Mouse (Mus musculus) liver (tissue): Measurements from ENCODE around the gene Gtf3c1.
A peak's percentile ranks its signal among the peaks of the same experiment; 100 is the strongest.
"Not testable (repeated sequence)": the region's sequence is repeated elsewhere in the genome, so short reads cannot be mapped to it uniquely, and the experiment has no call there.

Source experiments
- DNase-seq: peaks from one replicate; pipeline ENCODE4 v3.0.0-alpha.2; 2020; ENCODE audit warnings: mixed read lengths

Gene Gtf3c1

DNA sequence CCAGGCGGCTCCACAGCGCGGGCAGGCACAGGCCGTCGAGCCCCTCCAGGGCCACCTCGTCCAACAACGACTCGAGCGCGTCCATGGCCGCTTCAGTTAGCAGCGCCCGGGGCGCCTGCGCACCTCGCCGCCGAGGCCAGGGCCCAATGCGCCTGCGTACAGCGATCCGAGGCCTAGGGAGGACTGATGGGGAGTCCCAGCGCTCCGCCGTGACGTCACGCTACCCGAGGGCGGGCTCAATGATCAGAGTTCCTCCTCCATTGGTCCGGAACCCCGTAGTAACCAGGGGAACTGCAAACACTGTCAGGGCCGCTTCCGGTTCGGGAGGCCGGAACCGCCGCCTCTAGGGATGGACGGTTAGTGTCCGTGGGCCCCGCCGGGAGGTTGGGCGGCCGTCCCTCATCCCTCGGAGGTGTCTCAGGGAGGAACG, at the start of gene Gtf3c1, which contains the start of gene D430042O09Rik:
TSS of gene Gtf3c1 (minus strand) at position 188 of the 430 bp plus-strand sequence.
TSS of gene D430042O09Rik (plus strand) at position 296 of the 430 bp plus-strand sequence.
- peak; percentile 99 for DNase-seq

DNA sequence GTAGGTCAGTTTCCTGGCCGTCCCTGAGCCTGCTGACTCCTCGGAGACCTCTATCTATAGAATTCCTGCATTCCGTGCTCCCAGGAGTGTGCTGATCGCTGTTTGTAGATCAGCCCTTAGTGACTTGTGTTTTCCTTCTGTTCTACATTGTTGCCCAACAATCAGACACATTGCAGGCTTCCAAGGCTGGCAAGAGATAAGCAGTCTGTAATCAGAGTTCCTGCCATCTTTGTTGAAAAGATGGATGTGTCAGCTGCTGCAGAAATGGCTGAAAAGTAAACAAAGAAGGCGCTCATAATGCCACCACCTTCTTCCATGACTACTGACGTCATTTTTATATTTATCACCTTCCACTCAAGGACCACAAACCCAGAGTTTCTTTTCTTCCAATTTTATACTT, 49.2 kb upstream of the Gtf3c1 start:
- no peak for DNase-seq

DNA sequence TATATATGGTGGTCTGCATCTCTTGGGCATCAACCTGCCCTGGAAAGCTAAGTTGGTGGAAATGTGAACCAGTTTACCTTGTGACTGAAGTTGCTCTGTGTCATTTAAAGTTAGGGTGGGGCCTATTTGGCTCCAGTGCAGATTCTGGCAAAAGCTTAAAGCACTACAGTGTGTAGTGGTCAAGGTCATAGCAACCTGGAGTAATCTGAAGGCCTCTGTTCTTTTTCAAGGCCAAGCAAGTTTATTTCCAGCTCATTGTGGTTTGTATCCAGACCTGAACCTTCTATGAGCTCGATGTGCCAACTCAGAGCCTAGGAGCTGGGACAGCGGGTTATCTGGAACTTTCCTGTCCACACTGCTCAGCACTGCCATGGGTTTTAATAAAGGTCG, 45.7 kb upstream of the Gtf3c1 start:
- no peak for DNase-seq

DNA sequence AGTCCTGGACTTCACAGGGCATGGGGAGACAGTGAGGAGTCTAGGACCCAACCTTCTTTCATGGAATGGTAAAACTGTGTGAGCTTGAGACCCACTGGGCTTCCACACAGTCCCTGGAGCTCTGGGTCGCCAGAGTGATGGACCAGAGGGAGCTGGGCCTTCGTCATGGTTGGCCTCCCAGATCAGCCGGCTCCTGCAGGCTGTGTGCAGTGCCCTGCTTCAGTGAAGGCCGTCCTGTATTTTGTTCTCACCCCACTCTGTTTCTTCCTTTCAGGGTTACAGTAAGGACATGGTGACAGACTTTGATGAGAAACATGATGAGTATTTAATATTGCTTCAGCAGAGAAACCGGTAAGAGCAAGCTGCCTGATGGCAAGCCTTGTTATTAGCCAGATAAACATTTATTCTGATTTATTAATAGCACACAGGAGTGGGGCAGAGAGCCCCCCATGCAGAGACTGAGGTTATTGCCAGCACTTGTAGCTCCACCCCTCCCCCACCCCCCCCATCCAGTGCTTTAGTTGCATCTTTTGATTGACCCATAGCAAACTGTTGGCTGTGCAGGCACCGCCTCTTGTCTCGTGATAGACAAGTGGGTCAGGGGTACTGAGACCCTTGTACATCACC, 45.2 kb upstream of the Gtf3c1 start:
- no peak for DNase-seq

DNA sequence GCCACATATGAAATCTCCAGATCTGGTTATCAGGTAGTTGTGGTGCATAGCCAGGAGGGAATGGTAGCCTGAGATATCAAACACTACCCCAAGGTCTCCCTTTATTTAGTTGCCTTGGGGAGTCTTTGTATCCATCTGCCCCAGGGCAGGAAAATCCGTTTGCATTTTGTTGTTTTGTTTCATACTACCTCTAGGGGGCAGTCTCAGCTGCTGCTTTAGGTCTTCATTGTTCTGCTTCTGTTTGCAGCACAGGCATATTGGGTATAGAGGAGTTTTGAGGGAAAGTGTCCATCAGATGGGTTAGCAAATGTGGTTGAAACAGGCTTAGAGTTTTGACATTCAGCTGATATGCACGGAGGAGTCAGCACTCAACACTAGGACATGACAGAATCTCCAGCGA, 40.6 kb upstream of the Gtf3c1 start:
- DNase-seq, result no peak

DNA sequence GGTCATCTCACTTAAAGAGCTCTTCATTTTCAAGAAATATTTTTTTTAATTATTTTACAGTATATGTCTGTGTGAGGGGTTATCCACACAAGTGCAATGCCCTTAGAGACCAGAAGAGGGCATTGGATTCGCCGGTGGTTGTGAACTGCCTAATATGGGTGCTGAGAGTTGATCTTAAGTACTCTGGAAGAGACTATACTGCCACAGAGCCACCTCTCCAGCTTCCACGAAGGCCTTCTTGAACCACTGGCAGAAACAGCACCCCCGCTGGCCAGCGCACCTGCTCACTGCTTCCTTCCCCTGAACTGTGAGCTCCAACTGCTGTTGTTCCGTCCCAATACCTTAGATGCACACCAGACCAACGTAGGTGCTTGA, 39.7 kb upstream of the Gtf3c1 start:
- DNase-seq, result peak; percentile 6

DNA sequence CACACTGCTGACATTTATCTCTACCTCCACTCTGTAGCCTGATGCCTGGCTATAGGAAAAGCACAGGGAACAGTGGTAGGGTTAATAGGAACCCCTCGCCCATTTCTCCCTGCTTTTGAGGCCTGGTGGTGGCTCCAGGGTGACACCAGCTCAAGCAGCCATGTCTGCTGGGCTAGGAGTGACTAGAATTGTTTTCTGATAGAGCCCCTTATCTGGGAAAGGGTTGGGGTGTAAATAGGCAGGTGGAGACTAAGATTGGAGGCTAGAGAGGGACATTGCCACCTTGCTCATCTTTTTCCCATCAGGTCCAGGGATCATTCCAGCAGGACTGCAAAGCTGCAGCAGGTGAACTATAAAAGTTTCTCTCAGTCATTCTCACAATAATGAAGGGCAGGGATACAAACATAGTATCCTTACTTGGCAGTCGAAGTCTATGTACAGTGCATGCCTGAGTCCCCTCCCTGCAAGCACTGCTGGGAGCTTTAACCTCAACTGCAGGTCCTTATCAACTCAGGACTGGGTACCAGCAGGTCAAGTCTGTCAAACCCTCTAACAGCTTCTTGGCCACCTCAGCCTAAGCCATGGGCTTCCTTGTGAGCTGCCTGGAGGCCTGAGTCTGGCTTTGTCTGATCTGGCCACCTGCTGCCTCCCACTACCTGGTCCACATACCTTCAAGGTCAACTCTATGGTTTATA, 39.2 kb upstream of the Gtf3c1 start:
- no peak for DNase-seq

DNA sequence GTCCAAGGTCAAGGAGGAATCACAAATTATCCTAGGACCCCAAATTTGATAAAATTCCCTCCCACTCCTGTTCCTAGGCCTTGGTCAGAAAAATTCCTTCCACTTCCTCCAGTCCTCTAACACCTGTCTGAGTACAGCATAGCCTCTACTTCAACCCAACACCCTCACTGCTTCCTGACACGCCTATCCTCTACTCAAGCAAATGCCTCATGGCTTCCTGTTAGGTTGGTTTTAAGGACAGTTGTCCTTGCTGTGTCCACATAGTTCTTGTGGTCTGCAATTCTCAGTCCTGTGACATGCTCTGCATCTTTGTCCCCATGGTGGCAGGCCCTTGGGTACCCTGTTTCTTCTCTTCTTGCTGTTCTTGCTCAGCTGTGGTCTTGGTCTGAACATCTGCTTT, 37.2 kb upstream of the Gtf3c1 start:
- DNase-seq, result no peak

DNA sequence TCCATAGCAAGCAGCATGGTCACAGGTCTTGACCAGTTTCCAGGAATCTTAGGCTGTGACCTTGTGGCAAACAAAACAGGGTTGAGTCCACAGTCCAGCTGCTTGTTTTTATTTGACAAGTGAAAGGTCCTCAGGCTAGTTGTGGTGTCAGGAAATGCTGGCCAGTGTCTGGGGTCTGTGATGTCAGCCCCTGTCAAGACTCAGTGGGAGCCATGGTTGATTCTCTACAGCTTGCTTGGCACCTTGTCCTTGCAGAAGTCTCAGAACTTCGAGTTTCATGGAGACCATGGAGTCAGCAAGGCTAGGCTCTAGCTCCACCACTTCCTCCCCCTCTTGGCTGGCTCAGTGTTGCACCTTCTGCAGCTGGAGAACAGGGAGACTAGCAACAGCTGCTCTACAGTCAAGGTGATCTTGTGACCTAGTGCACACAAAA, 33.7 kb upstream of the Gtf3c1 start:
- no peak for DNase-seq

DNA sequence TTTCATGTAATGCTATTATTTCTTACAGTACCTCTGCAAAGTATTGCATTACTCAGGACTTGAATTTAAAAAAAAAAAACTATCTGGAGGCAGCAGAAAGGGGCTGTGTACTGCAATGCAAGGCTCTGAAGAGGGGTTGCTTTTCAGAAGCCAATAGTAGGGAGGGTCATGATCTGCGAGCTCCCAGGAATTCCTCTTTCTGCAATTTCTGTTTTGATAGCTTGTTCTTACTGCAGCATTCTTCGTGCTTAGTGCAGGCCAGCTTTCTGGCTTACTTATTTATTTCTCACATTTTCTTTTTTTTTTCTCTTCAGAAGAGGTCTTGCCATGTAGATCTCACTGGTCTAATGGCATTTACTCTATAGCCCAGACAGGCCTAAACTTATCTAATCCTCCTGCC, 32.9 kb upstream of the Gtf3c1 start:
- DNase-seq, result no peak

DNA sequence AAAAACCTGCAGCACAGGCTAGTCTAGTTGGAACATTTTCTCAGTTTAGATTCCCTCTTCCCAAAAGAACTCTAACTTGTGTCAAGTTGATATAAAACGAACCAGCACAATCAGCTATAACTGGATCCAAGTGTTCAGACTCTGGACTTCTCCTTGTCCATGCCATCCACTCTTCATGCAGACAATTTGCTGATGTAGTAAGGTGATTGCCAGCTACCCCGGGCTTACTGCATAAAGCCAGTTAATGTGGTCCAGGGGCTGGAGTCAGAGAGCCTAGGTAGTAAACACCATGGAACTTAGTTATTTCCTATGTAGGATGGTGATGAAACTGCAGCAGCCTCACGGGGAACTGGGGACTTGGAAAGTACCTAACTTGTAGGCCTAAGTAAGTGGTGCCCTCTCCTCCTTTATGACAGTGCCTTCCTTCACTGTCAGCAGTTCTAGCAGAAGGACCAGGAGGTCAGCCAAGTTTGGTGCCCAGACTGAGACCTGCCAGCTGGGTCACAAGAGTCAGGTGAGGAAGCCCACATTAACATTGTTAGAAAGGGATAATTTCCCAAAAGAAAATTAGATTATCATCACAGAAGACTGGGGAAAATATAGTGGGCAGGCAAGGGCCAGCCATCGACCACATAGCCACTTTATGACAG, 28.9 kb upstream of the Gtf3c1 start:
- no peak for DNase-seq

DNA sequence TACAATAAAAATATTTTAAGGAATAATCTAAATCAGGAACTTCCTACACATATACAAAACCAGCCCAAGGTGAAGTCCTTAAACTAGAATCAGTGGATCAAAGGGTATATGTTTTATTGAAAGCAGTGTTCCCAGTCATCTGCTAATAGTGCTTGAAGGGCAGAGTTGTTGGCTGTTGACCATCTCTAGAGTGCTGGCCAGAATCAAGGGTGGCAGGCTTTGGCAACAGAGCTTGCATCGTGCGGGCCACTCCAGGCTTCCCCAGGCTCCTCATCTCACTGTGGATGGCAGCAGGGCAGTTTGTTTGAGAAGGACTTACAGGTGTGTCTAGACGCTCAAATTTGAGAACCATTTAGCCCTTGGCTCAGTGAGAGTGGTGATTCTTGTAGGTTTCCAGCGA, 26.2 kb upstream of the Gtf3c1 start:
- no peak for DNase-seq

DNA sequence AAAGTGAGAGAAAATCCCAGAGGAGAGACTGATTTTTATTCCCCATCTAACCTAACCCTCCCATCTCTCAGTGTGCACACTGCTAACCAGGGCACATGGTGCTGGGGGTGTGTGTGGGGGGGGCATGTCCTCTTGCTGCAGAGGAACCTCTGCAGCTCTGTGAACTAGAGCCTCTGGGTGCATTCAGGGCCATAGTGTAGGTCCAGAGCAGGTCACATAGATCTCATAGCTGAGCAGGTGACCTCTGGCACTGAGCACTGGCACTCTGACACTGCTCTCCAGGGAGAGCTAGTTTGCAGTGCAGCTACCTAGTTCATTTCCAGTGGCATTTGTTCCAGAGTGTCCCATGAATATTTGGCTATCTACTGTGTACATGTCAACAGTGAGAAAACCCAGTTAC, 24.1 kb upstream of the Gtf3c1 start:
- no peak for DNase-seq

DNA sequence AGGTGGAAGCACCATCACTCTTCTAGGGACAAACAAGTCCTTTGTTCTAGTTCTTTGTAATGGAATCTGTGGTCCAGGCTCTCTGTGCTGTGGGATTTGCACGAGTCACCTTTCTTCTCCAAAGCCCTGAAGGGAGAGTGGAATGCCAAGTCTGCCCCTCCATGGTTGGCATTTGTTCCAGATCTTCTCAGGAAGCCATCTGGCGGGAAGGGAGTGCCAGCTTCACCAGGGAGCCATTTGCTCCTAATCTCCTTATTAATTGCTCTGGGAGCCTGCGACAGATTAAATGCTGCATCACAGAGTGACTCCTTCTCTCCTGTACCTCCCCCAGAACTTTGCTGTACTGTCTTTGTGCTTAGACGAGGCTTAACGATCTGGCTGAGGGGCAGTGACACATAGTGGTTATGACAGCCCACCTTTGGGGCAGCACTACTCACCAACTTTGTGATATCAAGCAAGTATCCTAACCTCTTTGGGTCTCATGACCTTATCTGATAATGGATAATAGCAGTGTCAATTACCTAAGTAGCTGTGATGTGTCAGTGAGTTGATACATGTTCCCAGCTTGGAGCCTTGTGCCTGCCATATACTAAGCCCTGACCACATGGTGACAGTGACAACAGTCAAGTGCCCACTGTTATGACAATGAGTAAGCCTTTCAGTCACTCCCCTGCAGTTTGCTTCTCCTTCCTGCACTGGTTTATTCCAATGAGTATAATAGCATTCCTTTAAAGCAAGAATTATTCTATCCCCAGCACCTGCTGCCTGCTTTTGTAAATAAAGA, 15.8 kb upstream of the Gtf3c1 start:
- no peak for DNase-seq

DNA sequence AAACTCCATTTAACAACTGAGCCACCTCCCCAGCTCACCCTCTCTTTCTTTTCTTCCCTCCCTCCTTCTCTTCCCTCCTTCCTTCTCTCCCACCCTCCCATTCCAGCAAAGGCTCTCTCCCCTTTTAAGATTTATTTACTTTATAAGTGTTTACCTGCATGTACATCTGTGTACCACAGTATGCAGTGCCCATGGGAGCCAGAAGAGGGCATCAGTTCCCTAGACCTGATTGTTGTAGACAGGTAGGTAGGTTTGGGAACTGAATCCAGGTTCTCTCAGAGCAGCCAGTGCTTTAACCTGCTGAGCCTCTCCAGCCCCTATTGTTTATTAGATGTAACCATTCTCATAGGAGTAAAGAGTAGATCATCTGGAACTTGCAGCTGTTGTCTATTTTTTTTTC, 14.5 kb upstream of the Gtf3c1 start:
- DNase-seq, result peak; percentile 16

DNA sequence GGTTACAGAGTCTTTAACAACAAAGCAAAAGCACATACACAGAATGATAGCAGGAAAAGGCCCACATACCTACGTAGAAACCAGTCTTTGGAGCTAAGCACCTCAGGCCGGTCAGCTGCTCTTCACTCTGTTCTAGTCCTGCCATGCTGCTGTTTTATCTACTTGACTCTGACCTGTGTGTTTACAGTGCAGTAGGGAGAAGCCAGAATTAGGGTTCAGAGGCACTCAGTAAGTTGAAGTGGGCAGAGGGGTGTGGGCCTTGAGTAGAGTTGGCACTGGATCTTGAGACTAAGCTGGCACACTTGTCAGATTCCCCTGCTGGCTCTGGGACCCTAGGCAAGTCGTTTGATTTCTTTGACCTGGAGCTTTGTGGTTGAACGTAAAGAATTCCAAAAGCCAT, 13.5 kb upstream of the Gtf3c1 start:
- DNase-seq, result no peak

DNA sequence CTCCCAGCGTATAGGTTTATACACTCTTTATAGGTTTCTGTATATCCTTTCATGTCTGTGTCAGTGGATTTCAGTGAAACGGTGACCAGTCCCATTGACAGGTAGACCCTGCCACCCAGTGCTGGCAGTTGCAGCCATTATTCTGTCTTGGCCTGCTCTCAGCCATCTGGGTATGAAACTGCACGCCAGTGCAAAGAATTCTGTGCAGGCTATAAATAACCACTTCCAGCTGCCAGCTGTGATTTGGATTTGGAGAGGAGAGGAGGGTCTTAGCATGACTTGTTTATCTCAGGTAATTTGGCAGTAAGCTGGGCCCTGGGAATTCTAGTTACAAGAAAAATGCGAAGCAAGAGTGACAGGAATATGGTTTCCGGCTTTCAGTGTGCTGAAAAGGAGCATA, 12.8 kb upstream of the Gtf3c1 start:
- no peak for DNase-seq

DNA sequence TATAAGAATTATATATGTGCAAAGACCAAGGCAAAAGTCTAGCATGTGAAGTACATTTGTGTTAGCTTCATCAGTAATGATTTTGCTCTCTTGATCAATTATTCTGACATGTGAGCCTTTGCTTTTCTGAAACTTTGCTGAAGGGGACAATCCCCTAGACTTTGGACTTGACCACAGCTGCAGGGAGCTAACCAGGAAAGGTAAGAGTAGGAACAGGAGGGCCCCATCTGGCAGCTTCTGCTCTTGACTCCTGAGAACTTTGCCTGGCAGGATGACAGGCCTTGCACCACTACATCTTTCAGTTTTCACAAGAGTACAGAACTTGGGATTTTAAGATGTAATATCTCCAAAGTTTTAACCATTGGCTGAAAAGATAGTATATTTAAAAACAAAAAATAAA, 10.0 kb upstream of the Gtf3c1 start:
- DNase-seq, result no peak

DNA sequence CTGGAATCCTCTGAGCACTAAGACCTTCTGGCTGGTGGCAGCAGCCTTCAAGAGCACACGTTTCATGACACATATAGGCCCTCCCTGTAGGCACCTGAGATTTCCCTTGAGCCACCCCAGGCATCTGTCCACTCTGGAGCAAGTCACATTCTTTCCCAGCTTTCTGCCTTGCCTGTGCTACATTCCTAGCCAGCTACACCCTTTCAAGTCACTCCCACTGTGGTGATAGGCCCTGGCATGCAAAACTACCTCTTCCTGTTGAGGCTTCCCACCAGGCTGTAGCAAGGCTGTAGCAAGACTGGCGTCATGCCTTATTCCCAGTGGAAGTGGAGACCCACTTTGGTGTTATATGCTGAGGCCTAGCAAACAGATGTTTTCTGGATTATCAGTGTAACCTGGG, 9.1 kb upstream of the Gtf3c1 start:
- DNase-seq, result no peak

DNA sequence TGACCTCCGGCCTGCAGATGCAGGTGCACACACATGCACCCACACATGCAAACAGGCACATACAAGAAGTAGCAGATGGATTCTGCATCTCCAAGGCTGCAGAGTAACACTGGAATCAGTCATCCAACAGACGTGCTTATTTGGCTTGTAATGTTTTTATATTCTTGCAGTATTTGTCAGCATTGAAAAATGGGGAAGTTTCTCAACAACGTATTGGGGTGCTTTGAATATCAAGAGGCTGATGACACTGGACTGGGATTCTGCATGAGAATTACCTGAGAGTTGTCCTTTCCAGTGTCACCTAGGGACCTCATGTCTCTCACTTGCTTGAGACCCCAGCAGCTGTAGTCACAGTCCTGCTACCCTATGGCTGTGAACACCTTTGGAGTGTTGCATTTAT, 7.2 kb upstream of the Gtf3c1 start:
- DNase-seq, result no peak

DNA sequence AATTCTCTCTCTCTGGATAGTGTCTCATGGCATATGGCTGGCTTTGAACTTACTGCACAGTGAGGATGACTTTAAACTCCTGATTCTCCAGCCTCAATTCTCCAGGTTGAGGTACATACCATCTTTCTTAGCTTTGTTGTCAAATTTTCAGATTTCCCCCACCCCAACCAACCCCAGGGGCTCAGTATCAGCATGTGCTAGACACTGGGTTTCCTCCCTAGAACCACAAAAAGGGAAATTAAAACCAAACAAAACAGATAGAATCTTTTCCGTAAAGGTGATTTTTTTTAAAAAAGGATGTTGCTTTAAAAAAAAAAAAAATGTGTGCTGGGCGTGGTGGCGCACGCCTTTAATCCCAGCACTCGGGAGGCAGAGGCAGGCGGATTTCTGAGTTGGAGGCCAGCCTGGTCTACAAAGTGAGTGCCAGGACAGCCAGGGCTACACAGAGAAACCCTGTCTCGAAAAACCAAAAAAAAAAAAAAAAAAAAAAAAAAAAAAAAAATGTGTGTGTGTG, 6.0 kb upstream of the Gtf3c1 start:
- not testable (repeated sequence) for DNase-seq

DNA sequence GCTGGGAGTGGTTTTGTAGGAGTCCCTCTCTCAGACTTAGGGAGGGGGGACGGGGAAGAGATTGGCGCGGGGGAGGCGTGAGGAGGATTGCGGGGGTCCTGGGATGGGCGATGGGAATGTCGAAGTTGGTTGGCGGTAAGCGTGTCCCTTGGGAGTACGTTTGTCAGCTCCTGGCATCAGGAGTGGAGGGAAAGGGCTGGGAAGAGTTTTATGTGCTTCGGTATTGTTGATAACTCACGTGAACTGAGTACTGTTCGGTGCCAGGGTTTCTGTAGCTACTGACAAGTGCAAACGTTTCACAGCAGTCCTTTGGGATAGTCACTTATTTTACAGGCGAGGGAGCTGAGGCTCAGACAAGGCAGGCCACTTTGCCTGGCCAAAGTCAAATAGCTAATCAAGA, 520 bp upstream of the Gtf3c1 start:
- DNase-seq, result no peak

DNA sequence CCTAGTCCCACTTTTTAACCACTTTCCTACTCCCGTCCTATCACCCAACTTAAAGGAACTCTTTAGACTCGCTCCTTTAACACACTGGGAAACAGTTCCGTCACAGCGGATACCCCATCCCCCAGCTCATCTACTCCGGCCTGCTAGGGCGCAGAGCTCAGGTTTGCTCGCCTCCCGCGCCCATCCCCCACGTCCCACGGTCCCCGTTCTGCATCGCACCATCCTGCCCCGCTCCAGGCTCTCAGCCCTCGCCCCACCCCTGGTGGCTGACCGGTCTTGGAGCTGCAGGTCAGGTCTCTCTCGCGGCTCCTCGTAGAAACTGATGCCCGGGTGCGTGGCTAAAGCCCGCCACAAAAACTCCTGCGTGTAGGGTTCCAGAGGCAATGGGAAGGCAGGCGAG, 394 bp downstream of the Gtf3c1 start:
- peak; percentile 82 for DNase-seq
